Mouse (Mus musculus): ENCODE data around the gene Pafah1b2. TPM values are rescaled to one million over a fixed set of nuclear protein-coding genes. Genes with fewer than 3 reads are reported as not detected.

The Pafah1b2 gene
- polyA plus RNA-seq, 1 experiment from 2014 or later = 263 TPM

GRCm38 (mm10) chr9:45942464-45942863, 70.0 kb downstream of the Pafah1b2 start:
- no peak overlapping the region for H3K9ac ChIP-seq (ENCODE audit: low read depth, low read length)
- no peaks in the 10 kb centered on the region for H3K4me1 ChIP-seq (ENCODE audit: control insufficient read depth, insufficient read depth, low read depth, low read length)
- H3K9me3 ChIP-seq (ENCODE audit: control insufficient read depth, low read length) = no peaks in the 10 kb centered on the region
- H3K4me2 ChIP-seq (ENCODE audit: low read length) = no peak overlapping the region
- no peak overlapping the region for H3K27ac ChIP-seq (ENCODE audit: low read depth, low read length)
- H3K27me3 ChIP-seq (replicated peaks; ENCODE audit: control insufficient read depth, insufficient read depth, low read length) = no peaks in the 10 kb centered on the region
- WGBS = 93% methylated on average over 16 of the region's 16 CpGs
- ATAC-seq = no peak
- peaks cover 48% of the 10 kb centered on the region for H3K36me3 ChIP-seq (ENCODE audit: control insufficient read depth, insufficient read depth, low read length)
- no peak overlapping the region for H3K4me3 ChIP-seq (ENCODE audit: low read length)

GRCm38 (mm10) chr9:45941329-45941888, 71.1 kb downstream of the Pafah1b2 start:
- Histone ChIP-seq H3K4me1 (ENCODE audit: control insufficient read depth, insufficient read depth, low read depth, low read length) (no peaks in the 10 kb centered on the region), H3K4me2 (ENCODE audit: low read length) (no peak overlapping the region), H3K9me3 (ENCODE audit: control insufficient read depth, low read length) (no peaks in the 10 kb centered on the region), H3K27ac (ENCODE audit: low read depth, low read length) (no peak overlapping the region), H3K4me3 (ENCODE audit: low read length) (no peak overlapping the region), H3K27me3 (replicated peaks; ENCODE audit: control insufficient read depth, insufficient read depth, low read length) (no peaks in the 10 kb centered on the region), H3K36me3 (ENCODE audit: control insufficient read depth, insufficient read depth, low read length) (peaks cover 47% of the 10 kb centered on the region), H3K9ac (ENCODE audit: low read depth, low read length) (no peak overlapping the region)
- no peak for ATAC-seq
- WGBS = 68% methylated on average over 18 of the region's 18 CpGs

DNA sequence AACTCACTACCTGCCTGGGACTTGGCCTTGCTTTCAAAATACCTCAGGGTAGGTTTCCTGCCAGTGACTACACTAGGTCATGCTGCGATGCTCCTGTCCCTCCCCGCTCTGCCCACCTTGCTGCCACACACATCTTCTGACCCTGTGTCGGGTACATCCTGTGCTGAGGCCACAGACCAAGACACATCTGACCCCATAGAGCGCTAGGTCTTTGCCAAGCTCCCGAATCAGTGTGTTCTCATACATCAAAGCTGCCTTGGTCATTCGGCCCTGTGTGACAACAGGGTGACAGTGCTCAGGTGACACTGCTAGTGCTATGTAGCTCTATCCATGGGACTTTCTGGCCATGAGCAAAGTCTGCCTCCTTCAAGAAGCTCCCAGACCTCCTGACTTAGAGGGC, 72.7 kb downstream of the Pafah1b2 start:
- no peak overlapping the region for H3K9ac ChIP-seq (ENCODE audit: low read depth, low read length)
- 93% methylated on average over 6 of the region's 6 CpGs for WGBS
- no peak overlapping the region for H3K27ac ChIP-seq (ENCODE audit: low read depth, low read length)
- H3K9me3 ChIP-seq (ENCODE audit: control insufficient read depth, low read length) = no peaks in the 10 kb centered on the region
- no peak for ATAC-seq
- no peaks in the 10 kb centered on the region for H3K4me1 ChIP-seq (ENCODE audit: control insufficient read depth, insufficient read depth, low read depth, low read length)
- H3K36me3 ChIP-seq (ENCODE audit: control insufficient read depth, insufficient read depth, low read length) = peaks cover 37% of the 10 kb centered on the region
- no peak overlapping the region for H3K4me2 ChIP-seq (ENCODE audit: low read length)
- no peaks in the 10 kb centered on the region for H3K27me3 ChIP-seq (replicated peaks; ENCODE audit: control insufficient read depth, insufficient read depth, low read length)
- no peak overlapping the region for H3K4me3 ChIP-seq (ENCODE audit: low read length)

DNA sequence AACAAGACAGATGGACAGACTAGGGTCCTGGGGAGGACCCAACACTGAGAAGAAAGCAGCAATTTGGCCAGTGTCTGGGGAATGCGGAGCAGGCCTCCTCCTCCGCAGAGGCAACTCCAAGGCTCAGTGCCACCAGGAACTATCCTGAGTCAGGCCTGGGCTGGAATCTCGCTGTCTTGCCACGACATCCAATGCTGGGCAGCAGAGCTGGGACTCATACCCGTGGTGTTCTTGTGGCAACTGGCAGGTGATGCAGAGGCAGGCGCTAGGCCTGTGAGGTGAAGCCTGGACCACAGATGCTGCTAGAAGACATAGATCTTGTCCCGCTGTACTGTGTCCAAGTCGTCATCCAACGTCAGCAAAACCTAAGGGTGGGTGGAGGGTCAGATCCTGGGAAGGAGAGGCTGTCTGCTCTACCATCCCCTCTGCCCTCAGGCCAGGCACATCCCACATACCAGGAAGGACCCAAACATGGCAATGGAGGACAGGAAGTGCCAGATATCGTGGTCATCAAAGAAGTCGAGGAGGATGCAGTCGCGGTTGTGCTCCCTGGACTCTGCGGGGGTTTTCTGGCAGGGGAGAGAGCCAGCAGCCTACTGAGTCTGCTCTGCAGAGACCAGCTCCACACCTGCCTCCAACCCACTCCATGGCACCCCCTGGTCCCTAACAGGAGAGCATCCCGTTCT, 73.4 kb downstream of the Pafah1b2 start:
- WGBS = 82% methylated on average over 15 of the region's 15 CpGs
- H3K9me3 ChIP-seq (ENCODE audit: control insufficient read depth, low read length) = no peaks in the 10 kb centered on the region
- H3K27ac ChIP-seq (ENCODE audit: low read depth, low read length) = no peak overlapping the region
- no peak overlapping the region for H3K4me2 ChIP-seq (ENCODE audit: low read length)
- H3K4me3 ChIP-seq (ENCODE audit: low read length) = no peak overlapping the region
- H3K9ac ChIP-seq (ENCODE audit: low read depth, low read length) = no peak overlapping the region
- peaks cover 31% of the 10 kb centered on the region for H3K36me3 ChIP-seq (ENCODE audit: control insufficient read depth, insufficient read depth, low read length)
- H3K4me1 ChIP-seq (ENCODE audit: control insufficient read depth, insufficient read depth, low read depth, low read length) = no peaks in the 10 kb centered on the region
- no peak for ATAC-seq
- H3K27me3 ChIP-seq (replicated peaks; ENCODE audit: control insufficient read depth, insufficient read depth, low read length) = no peaks in the 10 kb centered on the region

- Histone ChIP-seq H3K4me2 (ENCODE audit: low read length) (no peak overlapping the region), H3K36me3 (ENCODE audit: control insufficient read depth, insufficient read depth, low read length) (peaks cover 25% of the 10 kb centered on the region), H3K4me1 (ENCODE audit: control insufficient read depth, insufficient read depth, low read depth, low read length) (no peaks in the 10 kb centered on the region), H3K9me3 (ENCODE audit: control insufficient read depth, low read length) (no peaks in the 10 kb centered on the region), H3K4me3 (ENCODE audit: low read length) (no peak overlapping the region), H3K27me3 (replicated peaks; ENCODE audit: control insufficient read depth, insufficient read depth, low read length) (no peaks in the 10 kb centered on the region), H3K27ac (ENCODE audit: low read depth, low read length) (no peak overlapping the region), H3K9ac (ENCODE audit: low read depth, low read length) (no peak overlapping the region)
- WGBS = 88% methylated on average over 8 of the region's 8 CpGs
- no peak for ATAC-seq
These were observed 74.4 kb downstream of the Pafah1b2 start for GRCm38 (mm10) chr9:45938088-45938487.

GRCm38 (mm10) chr9:45936883-45937282, 75.6 kb downstream of the Pafah1b2 start:
- Histone ChIP-seq H3K4me1 (ENCODE audit: control insufficient read depth, insufficient read depth, low read depth, low read length) (no peaks in the 10 kb centered on the region), H3K27me3 (replicated peaks; ENCODE audit: control insufficient read depth, insufficient read depth, low read length) (no peaks in the 10 kb centered on the region), H3K27ac (ENCODE audit: low read depth, low read length) (no peak overlapping the region), H3K9ac (ENCODE audit: low read depth, low read length) (no peak overlapping the region), H3K9me3 (ENCODE audit: control insufficient read depth, low read length) (no peaks in the 10 kb centered on the region), H3K4me2 (ENCODE audit: low read length) (no peak overlapping the region), H3K36me3 (ENCODE audit: control insufficient read depth, insufficient read depth, low read length) (peaks cover 17% of the 10 kb centered on the region), H3K4me3 (ENCODE audit: low read length) (no peak overlapping the region)
- WGBS = 22% methylated on average over 3 of the region's 3 CpGs
- ATAC-seq = peak; percentile 75; the same call in 1 of the 2 replicates

GRCm38 (mm10) chr9:45935628-45936210, 76.8 kb downstream of the Pafah1b2 start, which contains the start of gene Tagln:
Gene Tagln, minus strand, starts transcription at chr9:45936058.
- Histone ChIP-seq H3K9me3 (ENCODE audit: control insufficient read depth, low read length) (no peaks in the 10 kb centered on the region), H3K27me3 (replicated peaks; ENCODE audit: control insufficient read depth, insufficient read depth, low read length) (no peaks in the 10 kb centered on the region), H3K36me3 (ENCODE audit: control insufficient read depth, insufficient read depth, low read length) (peaks cover 16% of the 10 kb centered on the region; the same call in 1 of the 2 replicates), H3K4me2 (ENCODE audit: low read length) (peak within 1 kb of the TSS; percentile 42), H3K9ac (ENCODE audit: low read depth, low read length) (no peak within 1 kb of the TSS), H3K27ac (ENCODE audit: low read depth, low read length) (no peak within 1 kb of the TSS), H3K4me1 (ENCODE audit: control insufficient read depth, insufficient read depth, low read depth, low read length) (no peaks in the 10 kb centered on the region), H3K4me3 (ENCODE audit: low read length) (no peak within 1 kb of the TSS)
- 0 out of 2 replicates have a peak, but pooled peaks have one; percentile 28 for ATAC-seq
- WGBS = 12% methylated on average over 21 of the region's 21 CpGs

DNA sequence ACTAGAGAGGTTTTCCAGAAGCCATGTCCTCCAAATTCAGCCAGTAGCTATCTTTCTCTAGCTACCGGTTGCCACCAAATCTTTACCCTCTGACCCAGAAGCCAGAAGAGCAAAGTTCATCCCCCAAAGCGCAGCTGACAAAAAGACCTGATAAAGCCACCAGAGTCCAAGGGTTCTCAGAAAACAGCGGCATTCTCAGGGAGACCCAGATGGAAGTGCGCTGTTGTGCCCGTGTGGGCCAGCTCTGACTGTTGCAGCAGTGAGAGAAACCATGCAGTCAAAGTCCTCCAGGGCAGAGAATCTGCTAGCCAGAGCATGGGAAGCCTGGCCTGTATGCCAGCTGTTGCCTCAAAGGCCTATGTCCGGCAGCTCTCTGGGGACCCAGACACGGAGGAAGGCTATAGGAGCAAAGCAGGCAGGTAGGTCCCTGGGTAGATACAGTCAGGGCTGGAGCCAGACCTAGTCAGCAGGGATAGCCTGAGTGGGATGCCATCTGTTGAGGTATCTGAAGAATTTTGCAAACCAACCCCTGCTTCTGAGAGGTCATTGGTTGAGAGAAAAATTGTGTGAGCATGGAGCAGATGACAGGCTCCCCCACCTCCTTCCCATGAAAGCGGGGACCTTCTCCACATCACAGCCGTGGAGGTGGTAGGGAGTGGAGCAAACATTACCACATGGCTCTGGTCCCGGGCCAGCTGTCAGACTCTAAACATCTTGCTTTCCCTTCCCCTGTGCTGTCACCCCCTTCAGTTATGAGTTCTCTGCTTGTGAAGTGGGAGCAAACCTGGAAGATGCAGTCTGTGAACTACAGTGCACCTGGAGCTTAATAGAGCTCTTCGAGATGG, 79.7 kb downstream of the Pafah1b2 start:
- 76% methylated on average over 11 of the region's 11 CpGs for WGBS
- Histone ChIP-seq H3K27ac (ENCODE audit: low read depth, low read length) (no peak overlapping the region), H3K9me3 (ENCODE audit: control insufficient read depth, low read length) (no peaks in the 10 kb centered on the region), H3K27me3 (replicated peaks; ENCODE audit: control insufficient read depth, insufficient read depth, low read length) (no peaks in the 10 kb centered on the region), H3K4me1 (ENCODE audit: control insufficient read depth, insufficient read depth, low read depth, low read length) (no peaks in the 10 kb centered on the region), H3K36me3 (ENCODE audit: control insufficient read depth, insufficient read depth, low read length) (peaks cover 21% of the 10 kb centered on the region), H3K4me3 (ENCODE audit: low read length) (no peak overlapping the region), H3K9ac (ENCODE audit: low read depth, low read length) (no peak overlapping the region), H3K4me2 (ENCODE audit: low read length) (no peak overlapping the region)
- no peak for ATAC-seq

GRCm38 (mm10) chr9:45931958-45932357, 80.5 kb downstream of the Pafah1b2 start:
- Histone ChIP-seq H3K27me3 (replicated peaks; ENCODE audit: control insufficient read depth, insufficient read depth, low read length) (no peaks in the 10 kb centered on the region), H3K9ac (ENCODE audit: low read depth, low read length) (no peak overlapping the region), H3K4me3 (ENCODE audit: low read length) (no peak overlapping the region), H3K4me1 (ENCODE audit: control insufficient read depth, insufficient read depth, low read depth, low read length) (no peaks in the 10 kb centered on the region), H3K27ac (ENCODE audit: low read depth, low read length) (no peak overlapping the region), H3K4me2 (ENCODE audit: low read length) (no peak overlapping the region), H3K9me3 (ENCODE audit: control insufficient read depth, low read length) (no peaks in the 10 kb centered on the region), H3K36me3 (ENCODE audit: control insufficient read depth, insufficient read depth, low read length) (peaks cover 28% of the 10 kb centered on the region)
- ATAC-seq = no peak
- 47% methylated on average over 1 of the region's 1 CpGs for WGBS
